ENCODE assay signal across 8 mouse cellular contexts in genomic region chr5:31294964-31295605, GRCm38 (mm10). TPM values are rescaled to one million over a fixed set of nuclear protein-coding genes. Genes with fewer than 3 reads are reported as not detected.
DNase-seq lines count a peak whose midpoint lies in the region; ATAC-seq and TF ChIP-seq lines count a peak whose summit lies in the region.

No protein-coding gene starts in this region.

- H3K9me3 ChIP-seq in hindbrain, embryonic 16.5 days (ENCODE audit: control insufficient read depth, low read length), result no peaks in the 10 kb centered on the region
- no peaks in the 10 kb centered on the region for H3K9me3 ChIP-seq in midbrain, embryonic 16.5 days (replicated peaks; ENCODE audit: control insufficient read depth, low read length, poor library complexity, severe bottlenecking)

- H3K27me3 ChIP-seq in thymus, adult 2 months (ENCODE audit: control insufficient read depth, insufficient read depth, low read length), result peaks cover 11% of the 10 kb centered on the region
- no peaks in the 10 kb centered on the region for H3K27me3 ChIP-seq in hindbrain, embryonic 16.5 days (replicated peaks; ENCODE audit: control insufficient read depth, insufficient read depth, low read length)
- H3K27me3 ChIP-seq in midbrain, embryonic 16.5 days (ENCODE audit: control insufficient read depth, insufficient read depth, low read depth, low read length), result no peaks in the 10 kb centered on the region

- TF ChIP-seq POLR2A in thymus, adult 2 months (IDR thresholded peaks at IDR 0.05; ENCODE audit: control insufficient read depth, extremely low read depth, insufficient read depth, low read length, poor library complexity), result no peak

- peak overlapping the region; percentile 76 for H3K4me3 ChIP-seq in gastrocnemius, adult 2 months
- peak overlapping the region; percentile 32 for H3K4me3 ChIP-seq in thymus, adult 2 months (ENCODE audit: control insufficient read depth, insufficient read depth, low read length)
- peak overlapping the region; percentile 88 for H3K4me3 ChIP-seq in hindbrain, embryonic 16.5 days (ENCODE audit: low read length)
- H3K4me3 ChIP-seq in midbrain, embryonic 16.5 days (ENCODE audit: low read depth, low read length), result peak overlapping the region; percentile 89

- H3K4me1 ChIP-seq in thymus, adult 2 months (replicated peaks; ENCODE audit: control insufficient read depth, insufficient read depth, low read length), result peaks cover 11% of the 10 kb centered on the region
- peaks cover 19% of the 10 kb centered on the region for H3K4me1 ChIP-seq in hindbrain, embryonic 16.5 days (ENCODE audit: control insufficient read depth, insufficient read depth, low read depth, low read length)
- peaks cover 27% of the 10 kb centered on the region for H3K4me1 ChIP-seq in midbrain, embryonic 16.5 days (ENCODE audit: control insufficient read depth, insufficient read depth, low read length)

- no peak for TF ChIP-seq CTCF in gastrocnemius, adult 2 months (IDR thresholded peaks at IDR 0.05)
- TF ChIP-seq CTCF in thymus, adult 2 months (IDR thresholded peaks at IDR 0.05; ENCODE audit: borderline replicate concordance, control insufficient read depth, extremely low read depth, insufficient read depth, low read length, poor library complexity), result no peak

- ATAC-seq in hindbrain, embryonic 16.5 days, result no peak
- ATAC-seq in midbrain, embryonic 16.5 days, result peak; percentile 20
- no peak for ATAC-seq in megakaryocyte-erythroid progenitor cell, adult 5-6 weeks (replicated peaks; ENCODE audit: low FRiP score, low TSS enrichment, poor library complexity, severe bottlenecking)

- H3K4me2 ChIP-seq in hindbrain, embryonic 16.5 days (ENCODE audit: low read length), result peak overlapping the region; percentile 84
- peak overlapping the region; percentile 93 for H3K4me2 ChIP-seq in midbrain, embryonic 16.5 days (ENCODE audit: low read length)

- intact Hi-C loops in gastrocnemius, adult 2 months (cut with DNase I), result loop anchor here (10.0 kb wide), 1 partner anchor 250 kb away; the partner anchor contains the start of genes Atraid and Slc5a6

- H3K27ac ChIP-seq in gastrocnemius, adult 2 months, result peak overlapping the region; percentile 68
- no peak overlapping the region for H3K27ac ChIP-seq in thymus, adult 2 months (ENCODE audit: control insufficient read depth, insufficient read depth, low read length)
- peak overlapping the region; percentile 87 for H3K27ac ChIP-seq in hindbrain, embryonic 16.5 days (ENCODE audit: low read depth, low read length)
- peak overlapping the region; percentile 87 for H3K27ac ChIP-seq in midbrain, embryonic 16.5 days (ENCODE audit: low read length)

- H3K36me3 ChIP-seq in thymus, adult 2 months (ENCODE audit: control insufficient read depth, insufficient read depth, low read length), result no peaks in the 10 kb centered on the region
- H3K36me3 ChIP-seq in hindbrain, embryonic 16.5 days (ENCODE audit: control insufficient read depth, insufficient read depth, low read length), result peaks cover 7% of the 10 kb centered on the region; the same call in 1 of the 2 replicates
- H3K36me3 ChIP-seq in midbrain, embryonic 16.5 days (ENCODE audit: control insufficient read depth, insufficient read depth, low read length), result no peaks in the 10 kb centered on the region

- H3K9ac ChIP-seq in hindbrain, embryonic 16.5 days (ENCODE audit: low read depth, low read length), result peak overlapping the region; percentile 99
- peak overlapping the region; percentile 96 for H3K9ac ChIP-seq in midbrain, embryonic 16.5 days (ENCODE audit: low read depth, low read length)

- WGBS in thymus, adult 2 months, result 31% methylated on average over 29 of the region's 29 CpGs
- 3% methylated on average over 29 of the region's 29 CpGs for WGBS in hindbrain, embryonic 16.5 days
- WGBS in midbrain, embryonic 16.5 days, result 5% methylated on average over 28 of the region's 29 CpGs

- DNase-seq in gastrocnemius, adult 2 months, result no peak
- no peak for DNase-seq in gastrocnemius, postnatal 4 days (ENCODE audit: low spot score in 2 of 2)
- DNase-seq in thymus, adult 2 months, result no peak
- no peak for DNase-seq in thymus, postnatal 4 days
- no peak for DNase-seq in thymus, postnatal 14 days

RNA-seq across cellular contexts. Expression of gene Fndc4, which starts 0.8 kb away (rescaled TPM):
- 1 to 10 TPM; 1.2 to 3.2 TPM for total RNA-seq in gastrocnemius, adult 2 months (2021)
- total RNA-seq in gastrocnemius, postnatal 4 days (2021), result 10 to 100 TPM; 18.5 to 18.7 TPM
- 1.8 and 2.4 TPM in 2 replicates for polyA plus RNA-seq in thymus, adult 2 months (2012; rRNA removed)
- polyA plus RNA-seq in hindbrain, embryonic 16.5 days (2015; fragmentation: Nextera tagmentation; extraction: Ambion mirVana), result 102 and 105 TPM in 2 replicates
- 96.2 and 97.6 TPM in 2 replicates for polyA plus RNA-seq in midbrain, embryonic 16.5 days (2015; fragmentation: Nextera tagmentation; extraction: Ambion mirVana)
- total RNA-seq in megakaryocyte-erythroid progenitor cell, adult 5-6 weeks (2014; fragmentation: Nextera tagmentation), result 0.31 TPM in 1 of 2 replicates, not detected in the other
- not detected in 2 replicates for total RNA-seq in megakaryocyte-erythroid progenitor cell, adult 5-6 weeks (2017)

RNA-seq across cellular contexts. Expression of gene Gckr, which starts 2.2 kb away (rescaled TPM):
- not detected for total RNA-seq in gastrocnemius, adult 2 months (2021)
- under 1 TPM; 0.22 to 0.36 TPM for total RNA-seq in gastrocnemius, postnatal 4 days (2021)
- polyA plus RNA-seq in thymus, adult 2 months (2012; rRNA removed), result 0.05 and 0.64 TPM in 2 replicates
- polyA plus RNA-seq in hindbrain, embryonic 16.5 days (2015; fragmentation: Nextera tagmentation; extraction: Ambion mirVana), result 0.25 and 0.26 TPM in 2 replicates
- 0.42 and 1.6 TPM in 2 replicates for polyA plus RNA-seq in midbrain, embryonic 16.5 days (2015; fragmentation: Nextera tagmentation; extraction: Ambion mirVana)
- total RNA-seq in megakaryocyte-erythroid progenitor cell, adult 5-6 weeks (2014; fragmentation: Nextera tagmentation), result not detected in 2 replicates
- total RNA-seq in megakaryocyte-erythroid progenitor cell, adult 5-6 weeks (2017), result not detected in 2 replicates

RNA-seq across cellular contexts. Expression of gene Ift172, which starts 4.2 kb away (rescaled TPM):
- total RNA-seq in gastrocnemius, adult 2 months (2021), result 10 to 100 TPM; 26.0 to 34.8 TPM
- 10 to 100 TPM; 30.6 to 40.8 TPM for total RNA-seq in gastrocnemius, postnatal 4 days (2021)
- polyA plus RNA-seq in thymus, adult 2 months (2012; rRNA removed), result 19.1 and 21.6 TPM in 2 replicates
- 31.5 and 38.2 TPM in 2 replicates for polyA plus RNA-seq in hindbrain, embryonic 16.5 days (2015; fragmentation: Nextera tagmentation; extraction: Ambion mirVana)
- polyA plus RNA-seq in midbrain, embryonic 16.5 days (2015; fragmentation: Nextera tagmentation; extraction: Ambion mirVana), result 32.3 and 40.0 TPM in 2 replicates
- 26.2 and 32.8 TPM in 2 replicates for total RNA-seq in megakaryocyte-erythroid progenitor cell, adult 5-6 weeks (2014; fragmentation: Nextera tagmentation)
- total RNA-seq in megakaryocyte-erythroid progenitor cell, adult 5-6 weeks (2017), result 10.7 and 18.0 TPM in 2 replicates

RNA-seq across cellular contexts. Expression of gene Krtcap3, which starts 43.6 kb away (rescaled TPM):
- 1 to 10 TPM; 1.5 to 2.0 TPM for total RNA-seq in gastrocnemius, adult 2 months (2021)
- total RNA-seq in gastrocnemius, postnatal 4 days (2021), result 1 to 10 TPM; 2.3 to 4.1 TPM
- 48.1 and 56.2 TPM in 2 replicates for polyA plus RNA-seq in thymus, adult 2 months (2012; rRNA removed)
- 3.1 and 3.2 TPM in 2 replicates for polyA plus RNA-seq in hindbrain, embryonic 16.5 days (2015; fragmentation: Nextera tagmentation; extraction: Ambion mirVana)
- polyA plus RNA-seq in midbrain, embryonic 16.5 days (2015; fragmentation: Nextera tagmentation; extraction: Ambion mirVana), result 2.1 and 2.2 TPM in 2 replicates
- total RNA-seq in megakaryocyte-erythroid progenitor cell, adult 5-6 weeks (2014; fragmentation: Nextera tagmentation), result 0.72 and 7.6 TPM in 2 replicates
- 2.5 and 8.8 TPM in 2 replicates for total RNA-seq in megakaryocyte-erythroid progenitor cell, adult 5-6 weeks (2017)

RNA-seq across cellular contexts. Expression of gene Gm9970, which starts 54.1 kb away (rescaled TPM):
- total RNA-seq in gastrocnemius, adult 2 months (2021), result not detected
- under 1 TPM in 1 of 2 experiments, not detected in 1; 0.70 TPM for total RNA-seq in gastrocnemius, postnatal 4 days (2021)
- polyA plus RNA-seq in thymus, adult 2 months (2012; rRNA removed), result 0.29 and 0.69 TPM in 2 replicates
- 0.41 TPM in 1 of 2 replicates, not detected in the other for polyA plus RNA-seq in hindbrain, embryonic 16.5 days (2015; fragmentation: Nextera tagmentation; extraction: Ambion mirVana)
- polyA plus RNA-seq in midbrain, embryonic 16.5 days (2015; fragmentation: Nextera tagmentation; extraction: Ambion mirVana), result 0.62 and 0.71 TPM in 2 replicates
- not detected in 2 replicates for total RNA-seq in megakaryocyte-erythroid progenitor cell, adult 5-6 weeks (2014; fragmentation: Nextera tagmentation)
- not detected in 2 replicates for total RNA-seq in megakaryocyte-erythroid progenitor cell, adult 5-6 weeks (2017)

Comparison
In these comparisons a context has a peak if more than half of its experiments do, and no peak if none do; other contexts are left out.
1. RNA of gene Fndc4, which starts 0.8 kb away (total RNA-seq): 18.5 to 18.7 TPM in gastrocnemius, postnatal 4 days; 1.2 to 3.2 TPM in gastrocnemius, adult 2 months and 0.31 TPM in megakaryocyte-erythroid progenitor cell, adult 5-6 weeks; every median in the first group is over 4 times any median in the second.
2. H3K4me3 ChIP-seq: peak in every context shown above with its lines; median percentile 89 in midbrain, embryonic 16.5 days; 88 in hindbrain, embryonic 16.5 days; 76 in gastrocnemius, adult 2 months; 32 in thymus, adult 2 months.